Mouse (Mus musculus): ENCODE measurements around the gene Tspo.

The Tspo gene

DNA sequence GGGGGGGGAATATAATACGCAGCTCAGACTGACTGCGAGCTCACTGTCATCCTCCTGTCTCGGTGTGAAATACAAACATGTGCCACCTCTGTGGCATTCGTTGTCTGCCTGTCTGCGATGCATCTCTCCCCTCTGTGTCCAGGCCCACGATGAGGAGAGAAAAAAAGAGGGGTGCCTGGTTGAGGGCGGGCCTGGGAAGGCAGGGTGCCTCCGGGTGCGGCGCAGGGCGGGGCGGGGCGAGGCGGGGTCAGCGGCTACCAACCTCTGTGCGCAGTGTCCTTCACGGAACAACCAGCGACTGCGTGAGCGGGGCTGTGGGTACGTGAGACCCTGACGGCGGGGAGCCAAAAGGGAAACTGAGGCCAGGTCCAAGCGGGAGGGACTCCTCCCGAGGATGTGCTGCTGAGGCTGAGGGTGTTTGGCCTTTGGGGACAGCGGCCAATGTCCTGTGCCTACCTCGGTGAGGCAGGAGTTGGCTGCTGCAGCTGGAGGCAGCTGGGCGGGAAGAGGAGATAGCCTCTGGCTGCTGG, at the start of gene Tspo, which contains the start of gene Mcat:
TSS of gene Tspo (plus strand) at position 266 of the 530 bp plus-strand sequence.
TSS of gene Mcat (minus strand) at position 461 of the 530 bp plus-strand sequence.
- peak; percentile 71 to 74 for DNase-seq (ENCODE audit: low spot score in 2 of 2)

GRCm38 (mm10) chr15:83515018-83515417, 48.4 kb upstream of the Tspo start:
- no peak for DNase-seq (ENCODE audit: low spot score in 2 of 2)

DNA sequence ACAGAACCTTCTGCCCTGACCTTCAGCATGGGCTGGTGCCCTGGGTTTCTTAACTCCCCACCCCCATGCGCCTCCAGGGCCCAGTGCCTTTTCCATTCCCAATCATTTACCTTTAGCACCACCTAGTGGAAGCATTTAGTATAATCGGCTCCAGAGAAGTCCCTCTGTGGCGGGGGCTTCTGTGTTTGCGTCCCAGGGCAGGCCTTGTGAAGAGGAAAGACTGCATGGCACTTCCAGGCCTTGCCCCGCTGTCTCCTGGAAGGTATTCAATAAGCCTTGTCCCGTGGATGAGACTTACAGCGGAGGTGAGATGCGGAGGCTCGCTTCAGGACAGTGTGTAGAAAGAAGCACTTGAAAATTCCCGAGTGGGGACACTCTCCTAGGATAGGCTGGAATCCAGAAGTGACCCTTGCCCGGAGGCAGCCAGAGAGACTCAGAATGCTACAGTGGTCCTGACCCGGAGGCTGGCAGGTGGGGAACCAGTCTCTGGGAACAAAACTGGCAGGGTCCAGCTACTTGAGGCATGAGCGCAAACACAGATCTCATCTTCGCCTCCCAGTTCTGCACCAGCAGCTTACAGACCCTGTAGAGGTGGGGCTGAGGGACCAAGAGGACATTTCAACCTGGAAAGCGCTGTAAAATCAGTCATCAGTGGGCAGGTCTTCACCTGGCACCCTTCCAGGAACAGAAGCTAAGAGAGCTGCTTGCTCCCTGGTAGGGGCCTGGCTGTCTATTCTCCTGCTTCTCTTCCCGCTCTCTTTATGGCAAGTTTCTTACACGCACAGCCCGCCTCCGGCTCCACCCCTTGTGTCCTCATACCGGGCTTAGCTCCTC, 45.0 kb upstream of the Tspo start:
- DNase-seq (ENCODE audit: low spot score in 2 of 2), result peak; percentile 68 to 78

GRCm38 (mm10) chr15:83520861-83521382, 42.5 kb upstream of the Tspo start:
- no peak for DNase-seq (ENCODE audit: low spot score in 2 of 2)

DNA sequence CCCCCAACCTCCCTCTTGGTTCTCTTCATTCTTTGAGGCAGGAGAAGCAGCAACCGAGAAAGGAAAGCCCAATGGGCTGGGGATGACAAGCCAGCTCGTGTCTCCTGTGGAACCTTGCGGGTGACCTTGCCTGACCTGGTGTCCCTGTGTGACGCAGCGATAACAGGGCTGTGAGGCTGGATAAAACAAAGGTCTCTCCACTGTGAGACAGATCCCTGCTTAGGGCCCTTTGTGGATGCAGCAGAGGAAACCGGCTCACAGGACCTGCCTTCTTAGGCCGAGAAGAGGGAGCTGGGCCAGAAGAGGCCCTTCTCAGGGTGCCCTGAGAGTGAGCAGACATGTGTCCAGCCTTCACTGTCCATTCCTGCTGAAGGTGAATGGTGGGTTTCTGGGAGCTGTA, 40.2 kb upstream of the Tspo start:
- peak; percentile 46 to 53 for DNase-seq (ENCODE audit: low spot score in 2 of 2)

DNA sequence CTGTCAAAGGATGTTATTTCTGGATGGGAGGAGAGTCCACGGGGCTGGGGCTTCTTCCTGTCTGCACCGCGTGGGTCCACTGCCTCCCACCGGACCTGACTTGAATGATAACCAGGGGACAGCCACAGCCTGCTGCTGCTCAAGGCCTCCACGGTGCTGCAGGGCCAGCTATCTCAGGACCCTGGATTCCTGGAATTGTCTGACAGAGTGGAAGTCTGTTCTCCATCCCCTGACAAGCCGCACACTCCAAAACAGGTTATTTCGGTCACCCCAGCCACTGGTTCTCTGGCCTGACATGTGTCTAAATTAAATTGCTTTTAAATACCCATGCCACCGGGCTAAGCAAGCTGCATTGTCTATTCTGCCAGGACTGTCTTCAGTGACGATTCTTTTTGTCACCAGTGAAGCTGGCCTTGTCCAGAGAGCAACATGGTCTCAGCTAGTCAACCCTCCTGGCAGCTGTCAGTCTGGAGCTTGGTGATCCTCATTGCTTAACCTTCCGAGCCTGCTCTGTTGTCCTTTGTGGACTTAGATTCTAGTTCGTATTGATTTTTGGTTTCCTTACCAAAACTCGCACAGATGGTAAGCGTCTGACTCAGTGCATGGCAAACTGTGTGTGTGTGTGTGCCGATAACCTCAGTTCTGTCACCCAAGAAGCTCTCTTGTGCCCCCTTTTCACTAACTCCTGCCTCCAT, 39.6 kb upstream of the Tspo start:
- peak; percentile 52 to 70 for DNase-seq (ENCODE audit: low spot score in 2 of 2)

DNA sequence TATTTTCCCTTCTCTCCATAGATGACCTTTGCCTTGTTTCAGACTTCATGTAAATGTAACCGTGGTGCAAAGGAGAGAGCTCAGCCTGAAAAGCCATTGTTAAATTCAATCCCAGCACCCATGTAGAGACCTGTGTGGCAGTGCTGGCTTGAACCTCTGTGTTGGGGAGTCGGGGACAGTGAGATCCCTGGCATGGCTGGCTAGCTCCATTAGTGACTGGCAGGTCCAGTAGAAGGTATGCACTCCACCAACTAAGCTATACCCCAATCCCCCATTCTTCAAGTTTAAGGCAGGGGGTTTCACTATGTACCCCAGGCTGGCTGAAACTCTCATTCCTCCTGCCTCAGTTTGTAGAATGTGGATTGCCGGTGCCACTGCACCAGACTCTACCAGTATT, 39.1 kb upstream of the Tspo start:
- DNase-seq (ENCODE audit: low spot score in 2 of 2), result no peak

GRCm38 (mm10) chr15:83526424-83527091, 36.8 kb upstream of the Tspo start, which contains the start of gene Bik:
TSS of gene Bik (plus strand) at chr15:83526862.
- peak; percentile 69 for DNase-seq (ENCODE audit: low spot score in 2 of 2)

- no peak for DNase-seq (ENCODE audit: low spot score in 2 of 2)
Measured at GRCm38 (mm10) chr15:83527092-83527437, 36.3 kb upstream of the Tspo start.

GRCm38 (mm10) chr15:83527747-83528146, 35.6 kb upstream of the Tspo start:
- DNase-seq (ENCODE audit: low spot score in 2 of 2), result no peak

DNA sequence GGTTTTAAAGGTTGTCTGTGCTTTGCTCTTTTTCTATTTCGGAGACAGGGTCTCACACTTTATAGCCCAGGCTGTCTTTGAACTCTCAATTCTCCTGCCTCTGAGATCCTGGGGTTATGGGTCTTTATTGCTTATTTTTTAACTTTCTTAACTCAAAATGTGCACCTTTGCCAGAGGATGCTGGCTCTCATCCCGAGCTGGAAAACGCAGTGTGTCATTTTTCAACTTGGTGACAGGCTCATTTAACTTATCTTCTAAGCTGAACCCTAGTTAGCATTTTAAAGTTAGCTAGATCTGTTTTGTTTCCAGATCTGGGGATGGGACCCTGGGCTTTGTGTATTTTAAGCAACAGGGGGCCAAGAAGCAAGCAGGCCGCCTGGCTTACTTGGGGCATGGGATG, 34.5 kb upstream of the Tspo start:
- no peak for DNase-seq (ENCODE audit: low spot score in 2 of 2)

- DNase-seq (ENCODE audit: low spot score in 2 of 2), result peak; percentile 59 to 70
Measured at GRCm38 (mm10) chr15:83529765-83530164, 33.6 kb upstream of the Tspo start.

DNA sequence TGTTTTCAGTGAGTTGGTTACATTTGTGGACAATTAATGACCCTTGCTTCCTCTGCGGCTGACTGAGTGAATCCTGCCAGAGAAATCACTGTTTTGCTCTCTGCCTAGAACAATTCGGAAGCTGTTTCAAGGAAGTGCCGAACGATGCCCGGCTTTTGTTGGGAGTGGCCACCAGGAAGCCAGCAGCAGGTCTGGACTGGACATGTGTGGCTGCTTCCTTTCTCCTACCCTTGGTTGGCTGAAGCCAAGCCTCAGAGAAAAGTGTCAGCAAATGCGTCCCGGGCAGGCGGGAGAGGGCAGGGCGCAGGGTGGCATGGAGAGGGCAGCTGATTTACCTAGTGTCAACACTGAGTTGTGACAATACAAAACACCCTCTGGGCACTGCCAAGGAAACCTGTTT, 33.2 kb upstream of the Tspo start:
- DNase-seq (ENCODE audit: low spot score in 2 of 2), result peak; percentile 58 to 84

GRCm38 (mm10) chr15:83530688-83531087, 32.7 kb upstream of the Tspo start:
- DNase-seq (ENCODE audit: low spot score in 2 of 2), result no peak

GRCm38 (mm10) chr15:83531961-83532469, 31.4 kb upstream of the Tspo start:
- DNase-seq (ENCODE audit: low spot score in 2 of 2), result no peak

DNA sequence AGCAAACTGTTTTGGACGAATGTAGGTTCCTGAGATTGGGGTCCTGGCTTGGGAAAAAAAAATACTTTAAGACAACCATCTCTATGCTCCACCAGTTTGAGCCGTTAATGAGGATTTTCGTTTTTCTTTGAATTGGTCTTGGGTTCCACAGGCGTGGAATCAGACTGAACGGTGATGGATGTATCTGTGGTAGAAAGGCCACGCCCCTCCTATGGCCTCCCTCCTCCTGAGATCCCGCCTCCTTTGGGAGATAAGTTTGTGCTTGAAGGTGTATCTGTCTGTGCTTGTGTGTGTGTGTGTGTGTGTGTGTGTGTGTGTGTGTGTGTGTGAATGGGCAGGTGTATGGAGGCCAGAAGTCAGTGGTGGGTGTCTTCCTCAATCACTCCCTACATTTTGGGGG, 30.8 kb upstream of the Tspo start:
- DNase-seq (ENCODE audit: low spot score in 2 of 2), result no peak

DNA sequence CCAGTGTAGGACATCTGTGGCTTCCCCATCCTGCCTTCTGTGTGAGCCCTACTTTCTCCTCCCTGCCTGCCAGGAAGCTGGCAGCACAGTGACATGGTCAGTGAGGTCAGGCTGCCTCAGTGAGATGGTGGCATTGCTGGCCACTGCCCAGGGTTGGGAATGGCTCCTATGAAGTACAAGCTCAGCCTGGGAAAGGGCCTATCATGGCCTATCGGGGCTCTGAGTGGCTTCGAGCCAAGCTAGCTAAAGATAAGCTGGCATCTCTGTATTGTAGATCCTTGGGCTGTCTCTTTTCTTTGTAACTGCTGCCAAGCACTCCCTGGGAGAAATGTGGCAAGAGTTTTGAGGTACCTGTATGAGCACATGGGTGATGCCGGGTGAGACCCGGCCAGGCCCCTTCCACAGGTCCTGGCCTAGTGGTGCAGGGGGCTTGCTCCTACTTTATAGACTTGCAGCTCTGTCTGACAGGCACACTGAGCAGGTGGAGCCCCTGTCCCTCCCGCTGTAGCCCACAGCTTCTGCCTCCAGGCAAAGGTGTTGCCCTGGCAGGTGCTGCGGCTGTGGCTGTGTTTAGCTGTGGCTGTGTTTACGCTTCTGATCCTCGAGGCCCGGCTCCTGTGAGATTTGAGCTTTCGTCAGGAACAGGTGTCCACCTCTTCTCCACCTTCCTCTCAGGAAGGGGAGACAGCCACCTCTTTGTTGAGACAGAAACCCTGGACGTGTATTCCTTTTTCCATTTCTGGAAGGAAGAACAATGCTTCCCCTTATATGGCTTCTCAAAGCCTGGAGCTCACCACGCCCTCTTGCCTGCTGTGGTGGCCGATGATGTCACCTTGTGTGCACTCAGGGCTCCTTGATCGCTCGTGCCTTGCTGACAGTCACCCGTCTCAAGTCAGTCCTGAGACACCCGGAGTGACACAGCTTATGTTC, 28.2 kb upstream of the Tspo start:
- peak; percentile 45 to 48 for DNase-seq (ENCODE audit: low spot score in 2 of 2)

- DNase-seq (ENCODE audit: low spot score in 2 of 2), result no peak
Measured at GRCm38 (mm10) chr15:83535890-83536231, 27.5 kb upstream of the Tspo start.

DNA sequence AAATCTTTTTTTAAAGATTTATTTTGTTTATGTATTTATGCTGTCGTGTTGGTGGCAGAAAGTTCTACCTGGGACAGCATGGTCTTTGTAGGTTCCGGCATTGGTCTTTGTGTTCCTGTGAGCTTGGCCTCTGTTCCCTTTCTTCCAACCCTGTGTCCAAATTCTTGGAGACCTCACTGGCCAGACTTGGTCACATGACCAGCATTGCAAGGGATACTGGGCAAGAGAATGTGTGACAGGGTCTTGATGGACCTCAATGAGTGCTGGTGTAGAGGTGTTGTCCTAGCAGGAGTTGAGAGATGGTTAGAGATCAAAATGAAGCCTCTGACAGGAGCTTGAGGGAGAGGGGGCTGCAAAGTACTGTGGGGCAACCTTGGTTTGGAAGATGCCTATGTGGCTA, 24.5 kb upstream of the Tspo start:
- no peak for DNase-seq (ENCODE audit: low spot score in 2 of 2)

DNA sequence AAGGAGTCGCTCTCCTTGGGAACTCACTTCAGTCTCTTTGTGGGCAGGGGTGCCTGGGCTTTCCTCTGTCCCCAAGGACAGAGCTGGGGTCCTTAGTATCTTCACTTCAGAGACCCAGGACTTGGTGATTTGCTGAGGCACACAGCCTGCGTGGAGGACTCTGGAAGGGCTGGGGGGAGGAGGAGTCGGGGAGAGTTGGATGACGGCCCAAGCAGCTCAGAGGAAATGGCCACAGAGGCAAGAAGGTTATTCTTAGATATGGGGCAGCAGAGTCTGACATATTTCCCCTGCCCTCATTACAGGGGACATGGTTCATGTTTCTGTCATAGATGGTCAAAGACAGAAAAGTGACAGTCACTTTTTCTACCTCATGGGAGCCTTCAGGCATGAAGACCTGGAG, 23.5 kb upstream of the Tspo start:
- DNase-seq (ENCODE audit: low spot score in 2 of 2), result peak; percentile 71 to 74

All from heart, adult 9 months (tissue).